Mouse (Mus musculus) c-Kit-positive CD71-negative TER-119-negative erythroid progenitor cells, embryonic 14.5 days (primary cell): ENCODE data around the gene Slit3.

Experiments
- DNase-seq: peaks from one replicate; pipeline ENCODE4 v3.0.0-alpha.2; 2013; ENCODE audit warnings: low read depth

Gene Slit3

GRCm38 (mm10) chr11:35350968-35351367, 229.9 kb downstream of the Slit3 start:
- no peak for DNase-seq

GRCm38 (mm10) chr11:35351376-35351775, 230.4 kb downstream of the Slit3 start:
- DNase-seq = no peak

DNA sequence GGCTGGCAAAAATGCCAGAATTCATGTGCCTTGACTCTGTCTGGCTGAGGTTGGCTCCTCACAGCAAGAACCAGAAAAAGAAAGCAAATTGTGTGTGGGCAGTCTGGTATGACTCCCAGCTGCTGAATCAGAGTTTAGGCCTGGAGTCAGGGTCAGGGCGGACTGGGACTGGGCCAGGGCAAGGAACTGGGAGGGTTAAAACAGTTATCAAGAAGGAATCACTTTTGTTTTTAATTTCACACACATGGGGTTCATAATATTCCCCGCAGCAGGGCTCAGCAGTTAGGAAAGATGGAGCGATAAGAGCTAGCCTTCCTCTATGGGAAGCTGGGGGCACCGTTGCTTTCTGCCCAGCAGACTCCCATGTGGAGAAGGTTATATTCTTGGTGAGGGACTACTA, 234.8 kb downstream of the Slit3 start:
- DNase-seq = no peak

- no peak for DNase-seq
Measured at GRCm38 (mm10) chr11:35361071-35361470, 240.0 kb downstream of the Slit3 start.

GRCm38 (mm10) chr11:35362975-35363374, 242.0 kb downstream of the Slit3 start:
- DNase-seq = no peak

DNA sequence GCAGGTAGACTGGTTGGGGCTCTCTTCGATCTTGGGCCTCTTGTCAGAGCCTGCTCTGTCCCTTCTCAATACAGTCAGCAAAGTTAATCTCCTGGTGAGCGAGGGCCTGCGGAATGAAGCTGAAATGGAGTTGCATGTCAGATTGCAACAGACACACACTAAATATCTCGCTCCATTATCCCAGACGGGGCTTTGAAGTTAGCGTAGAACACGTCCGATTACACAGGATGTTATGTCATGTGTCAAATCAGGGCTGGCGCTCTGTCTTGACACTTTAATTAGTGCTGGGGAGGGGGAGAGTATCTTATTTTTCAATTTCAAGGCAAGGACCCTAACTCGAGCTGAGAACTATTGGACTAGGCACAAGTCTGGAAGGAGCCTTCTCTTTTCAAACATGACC, 243.4 kb downstream of the Slit3 start:
- DNase-seq = no peak

- no peak for DNase-seq
Measured at GRCm38 (mm10) chr11:35365510-35365931, 244.5 kb downstream of the Slit3 start.

DNA sequence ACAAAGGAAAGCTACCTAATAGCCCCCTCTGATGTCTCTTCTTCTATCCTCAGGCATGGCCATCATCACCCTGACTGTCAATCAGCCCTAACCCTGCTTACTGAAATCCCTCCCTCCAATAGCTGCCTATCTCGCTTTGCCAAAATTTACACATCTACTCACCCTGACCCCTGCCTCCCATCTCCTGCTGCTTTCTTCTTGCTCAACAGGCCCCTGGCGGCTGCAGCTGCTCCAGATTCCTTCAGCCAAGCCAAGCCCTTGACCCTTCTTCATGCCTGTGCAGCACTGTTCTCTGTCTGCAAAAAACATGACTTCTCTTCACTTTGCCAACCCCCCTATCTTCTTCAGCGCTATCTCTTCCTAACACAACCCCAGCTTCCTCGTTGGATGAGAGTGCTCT, 245.6 kb downstream of the Slit3 start:
- DNase-seq = no peak

DNA sequence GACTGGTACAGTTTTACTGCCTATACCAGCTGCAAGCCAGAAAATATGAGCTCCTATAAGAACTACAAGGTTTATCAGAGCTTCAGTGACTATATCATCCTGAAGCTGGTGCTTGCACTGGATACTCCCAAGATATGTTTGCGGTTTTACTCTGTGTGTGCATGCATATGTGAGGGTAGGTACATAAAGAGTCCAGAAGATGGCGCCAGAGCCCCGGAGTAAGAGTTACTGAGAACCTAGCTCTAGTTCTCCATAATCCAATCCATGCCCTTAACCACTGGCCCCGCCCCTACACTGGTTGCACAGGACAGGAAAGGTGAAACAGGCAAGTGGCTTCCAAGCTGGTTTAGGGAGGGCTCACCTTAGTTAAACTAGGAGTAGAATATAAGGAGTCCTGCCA, 246.2 kb downstream of the Slit3 start:
- peak; percentile 4 for DNase-seq

- no peak for DNase-seq
Measured at GRCm38 (mm10) chr11:35369964-35370363, 248.9 kb downstream of the Slit3 start.

- DNase-seq = no peak
Measured at GRCm38 (mm10) chr11:35370705-35371104, 249.7 kb downstream of the Slit3 start.

DNA sequence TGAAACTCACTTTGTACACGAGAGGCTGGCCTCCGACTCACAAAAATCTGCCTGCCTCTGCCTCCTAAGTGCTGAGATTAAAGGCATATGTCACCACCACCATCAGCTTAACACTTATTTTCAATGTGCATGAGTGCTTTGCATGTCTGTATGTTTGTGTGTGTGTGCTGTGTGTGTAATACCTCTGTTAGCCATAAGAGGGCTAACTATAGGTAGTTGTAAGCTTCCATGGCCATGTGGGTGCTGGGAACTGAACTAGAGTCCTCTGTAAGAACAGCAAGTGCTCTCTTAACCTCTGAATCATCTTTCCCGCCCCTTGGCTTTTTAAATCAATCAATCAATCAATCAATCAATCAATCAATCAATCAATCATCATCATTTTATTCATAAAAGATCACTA, 251.4 kb downstream of the Slit3 start:
- DNase-seq = no peak

DNA sequence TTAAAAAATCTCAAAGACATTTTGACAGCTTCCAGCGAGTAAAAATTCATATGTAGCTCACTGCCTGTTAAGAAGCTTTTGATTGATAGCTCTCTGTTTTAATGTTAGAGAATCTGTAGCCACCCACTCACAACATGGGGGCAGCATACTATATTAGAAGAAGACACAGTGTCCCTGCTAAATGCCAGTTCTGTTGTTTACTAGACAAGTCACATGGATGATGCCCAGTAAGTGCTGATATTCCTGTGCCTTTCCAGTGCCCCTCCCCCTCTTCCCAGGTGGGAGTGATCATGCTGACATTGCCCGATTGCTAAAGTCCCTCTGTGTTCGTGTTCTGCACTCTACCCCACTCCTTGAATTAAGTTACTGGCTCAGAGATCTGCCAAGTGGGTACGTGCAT, 254.0 kb downstream of the Slit3 start:
- no peak for DNase-seq

GRCm38 (mm10) chr11:35378802-35379201, 257.8 kb downstream of the Slit3 start:
- DNase-seq = no peak

DNA sequence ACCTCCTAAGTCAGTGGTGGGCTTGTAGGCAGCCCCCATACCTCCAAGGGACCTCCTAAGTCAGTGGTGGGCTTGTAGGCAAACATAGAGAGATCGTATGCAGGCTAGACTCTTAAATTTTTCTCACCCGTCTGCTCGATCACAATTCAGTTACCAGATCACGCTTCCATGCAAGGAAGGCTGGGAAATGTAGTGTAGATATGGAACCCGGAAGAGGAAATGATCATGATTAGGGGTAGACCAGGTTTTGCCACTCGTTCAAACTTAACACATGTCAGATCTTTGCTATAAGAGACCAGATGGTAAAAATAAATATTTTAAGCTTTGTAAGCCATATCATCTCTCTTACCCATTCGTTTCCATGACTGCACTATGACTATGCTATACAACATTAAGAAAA, 258.4 kb downstream of the Slit3 start:
- no peak for DNase-seq

- DNase-seq = no peak
Measured at GRCm38 (mm10) chr11:35380766-35381165, 259.7 kb downstream of the Slit3 start.

DNA sequence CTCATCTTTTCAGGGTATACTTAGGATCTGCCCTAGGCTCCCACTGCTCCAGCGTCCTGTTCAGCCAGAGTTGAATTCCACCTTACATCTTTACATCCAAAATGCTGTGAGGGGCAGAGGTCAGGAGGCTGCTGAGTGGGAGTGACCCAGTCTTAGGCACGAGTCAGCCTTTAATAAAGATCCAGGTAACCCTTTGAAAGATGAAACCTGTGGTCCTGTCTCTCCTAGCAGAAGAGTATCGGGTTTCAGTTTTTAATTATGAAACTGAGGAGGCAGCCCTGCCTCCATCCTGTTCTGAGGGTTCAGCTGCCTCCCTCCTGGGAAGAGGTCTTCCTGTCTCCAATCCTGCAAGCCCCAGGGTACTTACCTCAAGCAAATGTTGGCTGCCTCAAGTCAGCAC, 264.4 kb downstream of the Slit3 start:
- no peak for DNase-seq

DNA sequence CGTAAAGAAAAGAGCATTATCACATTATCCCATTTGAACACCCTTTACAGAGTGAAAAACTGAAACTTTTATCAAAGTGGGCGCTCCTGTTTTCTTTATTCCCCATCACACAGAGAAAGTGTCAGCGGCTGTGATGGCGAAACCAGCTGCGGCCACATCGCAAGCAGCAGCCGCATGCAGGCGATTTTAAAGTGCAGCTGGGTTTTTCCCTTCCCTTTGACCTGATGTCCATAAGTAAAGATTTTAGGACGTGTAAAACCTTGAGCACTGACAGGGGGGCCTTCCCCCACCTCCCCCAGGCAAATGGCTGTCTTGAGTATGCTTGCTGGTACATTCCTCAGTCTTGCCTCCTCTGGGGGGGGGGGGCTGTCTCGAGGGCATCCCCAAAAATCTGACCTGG, 266.8 kb downstream of the Slit3 start:
- DNase-seq = no peak

GRCm38 (mm10) chr11:35388471-35388870, 267.4 kb downstream of the Slit3 start:
- DNase-seq = no peak

GRCm38 (mm10) chr11:35389341-35389740, 268.3 kb downstream of the Slit3 start:
- DNase-seq = no peak

- DNase-seq = no peak
Measured at GRCm38 (mm10) chr11:35389780-35390435, 268.9 kb downstream of the Slit3 start.

GRCm38 (mm10) chr11:35393815-35394214, 272.8 kb downstream of the Slit3 start:
- no peak for DNase-seq

- DNase-seq = no peak
Measured at GRCm38 (mm10) chr11:35395376-35395775, 274.4 kb downstream of the Slit3 start.

- DNase-seq = no peak
Measured at GRCm38 (mm10) chr11:35398353-35398752, 277.3 kb downstream of the Slit3 start.

DNA sequence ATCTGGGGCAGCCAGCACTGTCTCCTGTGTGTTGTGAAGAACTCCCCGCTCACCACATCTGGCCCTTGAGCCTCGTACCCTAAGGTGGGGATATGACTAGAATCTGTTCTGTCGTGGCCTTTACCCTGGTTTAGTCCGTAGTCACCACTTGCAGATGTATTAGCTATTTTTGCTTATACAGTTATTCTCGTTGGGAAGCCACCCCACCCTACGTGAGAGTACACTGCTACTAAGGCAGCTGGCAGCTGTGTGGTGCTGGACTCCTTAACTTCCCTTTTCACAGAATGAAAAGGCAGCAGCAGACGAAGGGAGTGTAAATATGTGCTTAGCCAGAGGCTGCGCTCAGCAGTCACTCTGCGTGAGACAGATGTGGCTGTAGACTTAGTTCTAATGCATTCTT, 282.5 kb downstream of the Slit3 start:
- no peak for DNase-seq
